Mouse (Mus musculus): ENCODE results near the gene Myo18a.

DNA sequence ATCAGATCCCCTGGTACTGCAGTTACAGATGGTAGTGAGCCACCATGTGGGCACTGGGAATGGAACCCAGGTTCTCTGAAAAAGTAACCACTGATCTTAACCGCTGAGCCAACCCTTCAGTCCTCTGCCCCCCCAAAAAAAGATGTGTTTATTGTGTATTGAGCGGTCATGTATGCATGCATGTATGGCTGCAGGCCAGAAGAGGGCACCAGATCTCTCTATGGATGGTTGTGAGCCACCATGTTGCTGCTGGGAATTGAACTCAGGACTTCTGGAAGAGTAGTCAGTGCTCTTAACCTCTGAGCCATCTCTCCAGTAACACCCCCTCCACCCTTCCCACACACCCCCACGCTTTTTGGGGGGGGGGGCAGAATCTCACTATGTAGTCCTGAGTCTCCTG lies 72.1 kb downstream of the Myo18a start:
- no peak for TF ChIP-seq POLR2A (IDR thresholded peaks at IDR 0.05; ENCODE audit: borderline replicate concordance, extremely low read depth, insufficient read depth, insufficient read length, poor library complexity, severe bottlenecking)
- TF ChIP-seq CTCF (IDR thresholded peaks at IDR 0.05; ENCODE audit: borderline replicate concordance, extremely low read depth, insufficient read depth, insufficient read length) = no peak; the same call in 1 of the 2 replicates
